Mouse (Mus musculus): ENCODE results near the gene Adgrl3.
A peak's percentile ranks its signal among the peaks of the same experiment; 100 is the strongest.

Adgrl3 gene

DNA sequence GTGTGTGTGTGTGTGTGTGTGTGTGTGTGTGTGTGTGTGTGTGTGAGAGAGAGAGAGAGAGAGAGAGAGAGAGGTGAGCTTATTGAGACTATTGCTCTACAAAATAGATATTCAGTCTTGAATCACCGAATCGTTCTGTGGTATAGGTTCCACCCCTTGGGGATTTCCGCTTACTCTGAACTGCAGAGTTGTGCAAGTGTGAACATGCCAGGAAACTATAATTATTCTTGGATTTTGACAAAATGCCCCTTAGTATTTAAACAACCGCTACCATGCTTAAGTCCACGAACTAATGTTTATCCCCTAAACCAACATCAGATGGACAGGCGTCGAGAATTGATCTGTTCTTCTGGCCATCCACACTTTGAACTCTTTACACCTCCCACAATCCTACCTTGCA lies 57.1 kb downstream of the Adgrl3 start:
- no peak for DNase-seq

DNA sequence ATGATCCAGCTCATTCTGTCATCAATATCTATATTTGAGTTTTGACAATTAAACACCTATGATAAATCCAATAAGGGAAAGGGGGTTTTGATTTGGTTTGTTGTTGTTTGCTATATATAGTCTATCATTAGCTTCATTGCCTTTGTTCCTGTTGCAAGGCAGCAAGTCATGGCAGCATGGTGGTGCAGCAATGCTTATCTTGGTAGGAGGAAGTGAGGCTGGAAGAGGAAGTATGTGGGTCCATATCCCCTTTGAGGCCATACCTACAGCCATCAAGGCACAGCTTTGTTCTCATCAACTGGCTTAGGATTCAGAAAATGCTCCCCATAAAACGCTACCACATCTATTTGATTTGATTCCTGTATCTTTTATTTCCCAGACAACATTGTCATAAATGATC lies 58.1 kb downstream of the Adgrl3 start:
- DNase-seq, result no peak

DNA sequence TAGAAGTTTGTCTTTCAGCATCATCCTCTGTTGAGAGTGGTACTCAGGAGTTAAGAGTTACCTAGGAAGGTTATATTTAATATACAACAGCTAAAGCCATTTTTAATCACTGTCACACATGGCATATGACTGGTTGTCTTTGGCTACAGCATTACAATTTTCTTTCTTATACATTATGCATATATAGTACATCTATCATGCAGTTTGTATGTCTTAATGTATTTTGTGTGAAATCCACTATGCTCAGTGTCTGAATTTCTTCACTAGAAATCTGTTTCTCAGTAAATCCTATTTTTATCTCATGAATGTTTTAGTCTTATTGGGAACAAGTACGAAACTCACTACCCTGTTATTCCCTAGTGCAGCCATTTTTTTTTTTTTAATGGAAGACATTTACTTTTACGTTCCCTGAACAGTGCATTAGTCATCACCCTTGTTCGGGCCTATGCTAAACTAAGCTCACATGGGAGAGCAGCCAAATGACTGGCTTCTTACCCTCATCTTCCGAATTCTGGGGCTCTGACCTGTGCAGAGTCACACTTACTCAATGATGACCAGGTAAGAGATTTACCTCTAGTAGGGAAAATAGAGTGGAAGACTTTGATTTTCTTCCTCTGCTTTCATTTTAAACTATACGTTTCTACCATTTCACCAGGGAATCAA lies 63.9 kb downstream of the Adgrl3 start:
- DNase-seq, result no peak

DNA sequence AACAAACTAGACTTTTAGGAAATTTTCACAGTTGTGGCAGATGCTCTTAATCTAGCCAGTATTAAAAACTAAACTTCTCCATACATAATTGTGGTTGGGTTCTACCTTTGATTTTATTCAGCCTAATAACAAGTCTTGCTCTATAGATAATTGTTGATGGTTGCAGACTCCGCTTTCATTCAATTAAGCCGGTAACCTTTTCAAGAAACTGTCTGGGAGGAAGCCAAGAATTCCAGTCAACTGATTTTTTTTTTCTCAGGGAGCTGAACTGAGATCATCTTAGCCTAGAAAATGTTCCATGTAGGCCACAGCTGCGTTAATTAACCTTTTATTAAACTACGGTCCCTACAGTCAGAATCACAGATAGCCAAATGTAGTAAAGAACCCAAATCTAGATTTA lies 65.2 kb downstream of the Adgrl3 start:
- no peak for DNase-seq

DNA sequence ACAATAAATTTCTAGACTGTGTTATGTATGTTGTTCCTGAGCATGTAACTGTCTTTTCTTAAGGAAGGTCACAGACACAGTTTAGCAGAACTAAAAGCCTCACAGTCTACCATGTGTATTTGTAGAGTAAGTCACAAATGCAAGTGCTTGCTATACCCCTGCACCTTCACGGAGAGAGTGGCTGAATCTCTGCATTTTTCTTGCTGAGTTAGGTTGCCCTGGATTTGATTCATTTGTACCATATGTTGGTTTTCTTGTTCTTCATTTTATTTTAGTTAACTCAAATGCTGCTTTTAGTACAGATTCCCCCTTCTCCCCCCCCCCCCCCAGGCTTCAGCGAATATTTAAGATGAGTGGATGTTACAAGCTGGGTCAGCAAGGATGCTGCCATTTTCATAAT lies 68.7 kb downstream of the Adgrl3 start:
- no peak for DNase-seq

DNA sequence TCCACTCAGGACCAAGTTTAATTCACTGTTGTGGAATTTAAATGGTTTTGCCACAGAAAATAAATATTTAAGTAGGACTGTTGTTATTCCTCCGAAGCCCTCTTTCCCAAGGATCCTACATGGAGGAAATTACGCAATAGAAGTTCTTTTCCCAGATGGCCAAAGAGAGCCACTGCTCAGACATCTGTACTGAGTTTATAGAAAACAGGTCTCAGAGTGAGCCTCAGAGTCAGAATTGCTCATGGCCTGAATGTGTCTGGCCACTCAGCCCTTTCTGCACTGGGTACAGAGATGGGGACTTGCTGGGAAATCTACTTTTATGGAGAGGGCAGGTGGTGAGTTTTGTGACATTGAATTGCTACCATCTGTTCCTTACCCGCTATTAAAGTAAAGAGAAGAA lies 74.7 kb downstream of the Adgrl3 start:
- no peak for DNase-seq

DNA sequence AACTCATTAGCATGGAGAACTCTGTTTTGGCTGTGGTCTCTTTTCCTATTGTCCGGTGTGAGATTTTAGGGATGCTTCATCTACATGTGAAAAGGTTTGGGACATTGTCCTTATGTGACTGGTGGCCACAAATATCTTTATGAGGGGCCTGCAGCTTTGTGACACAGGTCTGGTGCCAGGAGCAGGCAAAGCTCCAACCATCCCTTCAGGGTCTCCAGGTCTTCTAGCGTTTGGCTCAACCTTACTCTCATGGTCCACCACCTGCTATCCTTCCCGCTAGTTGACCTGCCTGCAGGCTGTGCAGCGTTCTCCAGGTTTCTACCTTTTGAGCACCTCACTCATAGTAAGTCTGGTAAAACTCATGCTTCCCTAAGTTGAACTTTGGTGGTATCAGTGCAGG lies 77.2 kb downstream of the Adgrl3 start:
- DNase-seq, result no peak

DNA sequence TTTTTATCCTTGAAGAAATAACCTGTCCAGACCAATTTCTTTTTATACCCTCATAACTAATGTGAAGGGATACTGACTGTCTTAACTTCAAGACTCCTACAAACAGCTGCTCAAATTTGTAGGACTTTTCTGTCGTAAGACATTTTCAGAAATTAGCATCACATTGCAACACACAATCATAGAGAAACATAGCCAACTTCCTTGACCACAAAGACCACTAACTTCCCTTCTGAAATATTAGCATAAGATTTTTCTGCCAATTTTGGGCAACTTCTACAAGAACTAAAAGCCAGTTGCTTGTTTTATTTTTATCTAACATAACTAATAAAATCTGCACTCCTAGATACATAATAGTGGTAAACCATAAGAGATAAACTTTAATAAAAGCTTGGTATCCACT lies 87.5 kb downstream of the Adgrl3 start:
- no peak for DNase-seq

DNA sequence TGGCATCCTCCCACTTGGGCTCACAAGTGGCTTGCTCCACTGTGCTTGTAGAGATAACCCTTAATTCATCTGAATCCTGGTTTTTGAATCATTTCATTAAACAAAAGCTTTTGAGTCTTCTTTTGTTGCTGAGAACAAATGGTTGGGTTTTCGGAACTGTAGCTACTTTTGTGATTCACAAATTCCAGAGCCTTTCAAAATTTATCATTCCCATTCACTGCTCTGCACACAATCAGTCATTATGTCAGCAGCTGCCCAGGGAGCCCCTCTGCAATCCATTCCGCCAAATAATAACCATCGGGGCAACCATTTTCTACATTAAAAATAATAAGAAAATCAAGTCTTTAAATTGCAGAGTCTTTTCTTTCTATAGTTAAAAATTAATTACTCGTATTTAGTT lies 104.5 kb downstream of the Adgrl3 start:
- DNase-seq, result no peak

DNA sequence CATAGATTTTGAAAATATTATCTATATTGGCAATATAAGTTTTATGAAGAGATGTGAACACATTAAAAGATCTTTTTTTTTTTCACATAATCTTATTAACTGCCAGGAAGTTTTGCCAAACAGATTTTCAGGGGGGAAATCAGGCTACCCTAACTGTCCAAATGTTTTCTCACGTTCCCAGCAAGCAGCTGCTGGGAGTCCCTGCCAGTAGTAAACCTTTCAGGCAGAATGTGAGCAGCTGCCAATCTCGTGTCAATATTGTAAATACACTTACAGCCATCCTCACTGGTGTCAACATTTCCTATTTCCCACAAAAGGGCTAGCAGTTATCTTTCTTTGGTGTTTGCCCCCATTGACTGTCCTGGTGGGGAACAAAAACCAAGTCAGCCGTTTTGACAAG lies 107.7 kb downstream of the Adgrl3 start:
- DNase-seq, result no peak

DNA sequence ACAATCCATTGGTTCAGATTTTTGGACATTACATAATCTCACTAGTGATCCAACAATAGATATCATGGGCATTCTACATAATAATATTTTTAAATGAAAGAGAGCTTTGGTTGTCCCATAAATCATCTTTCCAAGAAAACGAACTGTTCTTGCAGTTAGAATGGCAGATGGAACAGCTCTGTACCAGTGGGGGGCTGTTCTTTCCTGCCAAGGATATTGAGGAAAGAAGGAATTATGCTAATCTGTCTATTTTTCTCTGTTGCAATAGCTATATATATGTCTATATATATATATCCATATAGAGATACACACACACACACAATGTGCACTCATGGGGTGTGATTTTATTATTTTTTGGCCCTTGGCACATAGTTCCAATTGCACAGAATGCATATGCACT lies 116.5 kb downstream of the Adgrl3 start:
- DNase-seq, result peak; percentile 60

DNA sequence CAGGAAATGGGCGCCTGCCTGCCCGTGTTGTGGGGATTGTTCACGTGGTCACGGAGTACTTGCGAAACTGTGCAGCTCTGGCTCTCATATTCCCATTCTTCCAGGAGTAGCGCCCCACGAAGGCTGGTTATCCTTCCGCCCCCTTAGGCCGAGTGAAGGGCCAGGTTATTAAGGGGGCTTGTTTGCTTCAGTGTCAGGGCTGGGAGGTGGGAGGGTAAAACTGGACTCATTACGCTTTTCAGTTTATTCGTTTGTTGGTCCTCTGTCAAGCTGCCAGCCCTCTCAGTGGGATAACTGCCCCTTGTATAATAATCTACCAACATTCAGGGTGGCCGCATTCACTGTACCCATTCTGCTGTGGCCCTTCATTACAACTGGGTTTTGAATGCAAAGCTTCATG lies 135.9 kb downstream of the Adgrl3 start:
- peak; percentile 13 to 48 for DNase-seq

DNA sequence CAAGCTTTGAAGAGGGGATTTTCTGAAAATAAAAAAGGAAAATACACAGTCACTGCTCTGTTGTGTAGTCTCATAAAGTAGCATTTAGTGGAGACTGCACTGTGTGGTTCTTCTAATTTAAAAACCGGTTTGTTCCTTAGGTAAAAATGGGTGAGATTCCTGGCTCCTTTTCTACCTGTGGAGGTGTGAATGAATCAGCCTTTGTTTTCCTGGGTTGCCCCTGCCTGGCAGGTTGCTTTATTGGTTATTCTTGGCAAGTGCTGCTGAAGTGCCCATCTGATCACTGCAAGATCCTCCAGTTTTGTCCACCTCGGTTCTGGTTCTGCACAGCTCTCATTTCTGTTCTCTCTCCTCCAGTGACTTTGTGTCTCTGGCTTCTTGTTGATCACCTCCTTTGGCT lies 136.3 kb downstream of the Adgrl3 start:
- DNase-seq, result peak; percentile 56 to 59

DNA sequence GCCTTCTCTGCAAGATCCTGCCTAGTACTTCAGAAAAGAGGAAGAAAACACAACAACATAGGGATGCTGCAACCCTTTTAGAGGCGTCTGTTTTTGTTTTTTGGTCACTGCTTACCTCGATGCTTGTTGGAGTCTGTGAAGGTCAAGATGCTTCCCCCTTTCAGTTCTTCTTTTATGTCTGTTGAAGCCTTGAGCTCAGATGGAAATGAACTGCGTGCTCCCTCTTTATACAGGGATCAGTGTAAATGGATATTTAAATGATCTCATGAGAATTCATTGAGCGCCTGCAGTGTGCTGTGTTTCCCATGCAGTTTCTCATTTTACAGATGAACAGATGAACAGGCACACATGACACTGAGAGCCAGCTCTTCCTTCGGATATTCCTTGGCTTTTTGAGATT lies 136.9 kb downstream of the Adgrl3 start:
- no peak for DNase-seq

DNA sequence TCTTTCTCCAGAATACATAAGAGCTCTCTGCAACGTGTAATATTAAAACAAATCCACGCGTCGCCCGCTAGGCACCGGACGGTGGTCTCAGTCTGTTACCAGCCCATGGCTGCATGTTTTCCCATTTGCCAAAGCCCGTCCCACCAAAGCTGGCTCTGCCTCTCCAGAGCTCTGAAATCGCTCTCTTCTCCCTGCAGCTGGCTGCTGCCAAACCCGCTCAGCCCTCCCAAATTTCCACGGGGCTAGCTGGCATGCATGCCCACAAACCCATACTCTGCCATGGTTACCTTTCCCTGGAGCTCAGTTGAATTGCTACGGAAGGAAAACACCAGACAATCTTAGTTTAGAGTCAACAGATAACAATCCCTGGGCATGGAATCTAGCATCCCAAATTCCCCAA lies 139.1 kb downstream of the Adgrl3 start:
- DNase-seq, result no peak

DNA sequence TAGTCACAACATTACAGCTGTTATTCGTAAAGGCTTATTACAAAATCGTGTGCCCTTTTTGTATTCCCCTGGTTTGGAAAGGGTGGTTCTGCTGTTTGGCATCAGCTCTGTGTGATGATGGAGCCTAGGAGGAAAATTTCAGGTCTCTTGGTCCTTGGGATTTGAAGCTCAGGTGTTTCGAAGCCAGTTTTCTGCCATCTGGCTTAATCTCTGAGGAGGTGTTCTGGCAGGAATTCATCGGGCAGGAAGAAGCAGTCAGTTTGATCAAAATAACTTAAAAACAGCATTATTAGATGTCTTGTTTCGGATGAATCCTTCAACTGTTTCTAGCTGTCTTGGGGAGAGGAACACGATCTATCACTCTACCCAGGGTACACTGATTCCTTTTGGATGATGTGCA lies 140.5 kb downstream of the Adgrl3 start:
- no peak for DNase-seq

DNA sequence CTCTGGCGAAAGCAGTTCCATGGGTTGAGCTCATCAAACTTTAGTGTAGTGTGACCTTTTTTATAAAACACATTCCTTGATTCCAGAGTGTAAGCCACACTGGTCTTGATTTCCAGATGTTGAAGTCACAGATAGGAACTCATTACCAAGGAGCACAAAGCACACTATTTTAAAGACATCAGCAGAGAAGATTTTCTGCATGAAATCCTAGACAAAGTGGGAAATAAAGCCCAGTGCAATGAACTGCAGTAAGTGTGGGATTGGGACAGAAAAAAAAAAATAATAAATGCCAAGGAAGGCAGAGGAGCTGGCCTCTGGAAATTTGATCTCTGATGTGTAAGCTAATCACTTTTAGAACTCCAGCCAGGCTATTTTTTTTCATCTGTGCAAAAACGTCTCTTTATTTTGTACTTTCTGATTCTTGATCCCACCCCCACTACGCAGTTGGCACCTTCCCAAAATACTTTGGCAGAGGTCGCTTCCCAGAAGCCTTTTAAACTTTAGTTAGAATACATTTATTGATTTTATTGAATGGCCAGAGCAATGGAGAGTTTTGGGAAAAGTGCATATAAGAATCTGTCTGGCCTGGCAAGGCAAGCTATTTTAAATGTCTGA lies 169.0 kb downstream of the Adgrl3 start:
- no peak for DNase-seq

DNA sequence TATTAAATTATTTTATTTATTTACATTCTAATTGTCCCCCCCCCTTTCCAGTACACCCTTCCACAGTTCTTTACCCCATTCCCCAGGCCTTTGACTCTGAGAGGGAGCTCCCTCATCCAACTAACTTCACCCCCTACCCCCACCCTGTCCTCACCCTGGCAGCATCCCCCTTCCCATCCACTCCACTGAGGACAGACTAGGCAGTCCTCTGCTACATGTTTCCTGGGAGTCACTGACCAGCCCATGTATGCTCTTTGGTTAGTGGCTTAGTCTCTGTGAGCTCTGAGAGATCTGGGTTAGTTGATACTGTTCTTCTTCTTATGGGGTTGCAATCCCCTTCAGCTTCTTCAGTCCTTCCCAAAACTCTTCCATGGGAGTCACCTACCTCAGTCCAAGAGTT lies 180.4 kb downstream of the Adgrl3 start:
- no peak for DNase-seq

DNA sequence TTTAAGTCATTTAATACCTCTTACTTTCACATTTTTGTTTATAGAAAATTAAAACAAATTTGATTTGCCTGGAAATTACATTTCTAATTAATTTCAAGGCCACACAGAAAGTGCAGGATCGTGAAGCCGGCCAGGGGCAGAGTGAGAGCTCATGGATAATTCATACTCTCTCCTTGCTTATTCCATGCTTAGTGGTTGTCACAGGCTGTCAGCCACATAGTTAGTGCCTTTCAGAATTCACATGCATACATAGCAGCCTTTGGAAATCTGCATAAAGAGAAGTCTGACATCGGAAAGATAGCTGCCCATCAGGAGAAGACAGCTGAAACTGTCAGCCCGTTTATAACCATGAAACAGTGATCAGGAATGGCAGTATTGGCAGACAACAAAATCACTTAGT lies 181.9 kb downstream of the Adgrl3 start:
- DNase-seq, result no peak

DNA sequence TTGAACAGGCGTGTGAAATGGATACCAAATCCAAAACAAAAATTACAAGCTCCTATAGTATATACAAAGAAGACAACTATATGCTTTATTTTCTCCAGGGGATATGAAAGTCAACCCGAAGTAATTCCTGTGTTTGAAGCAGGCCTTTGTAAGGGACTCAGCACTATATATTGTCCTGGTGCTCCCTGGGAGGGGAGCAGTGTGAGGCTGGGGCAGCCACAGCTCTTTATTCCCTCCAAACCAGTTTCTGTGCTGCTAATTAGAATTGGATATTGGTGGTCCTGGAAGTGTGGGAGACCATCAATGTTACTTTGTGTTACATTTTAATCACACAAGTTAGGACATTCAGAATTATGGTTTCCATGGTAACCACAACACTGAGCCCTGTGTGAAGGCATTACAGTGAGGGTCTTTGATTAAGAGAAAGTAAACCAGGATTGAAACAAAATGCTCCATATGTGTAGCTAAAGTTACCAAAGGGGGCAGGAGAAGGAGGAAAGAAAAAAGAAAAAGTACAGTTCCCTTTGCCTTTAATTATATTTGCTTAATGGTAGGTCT lies 198.6 kb downstream of the Adgrl3 start:
- no peak for DNase-seq

DNA sequence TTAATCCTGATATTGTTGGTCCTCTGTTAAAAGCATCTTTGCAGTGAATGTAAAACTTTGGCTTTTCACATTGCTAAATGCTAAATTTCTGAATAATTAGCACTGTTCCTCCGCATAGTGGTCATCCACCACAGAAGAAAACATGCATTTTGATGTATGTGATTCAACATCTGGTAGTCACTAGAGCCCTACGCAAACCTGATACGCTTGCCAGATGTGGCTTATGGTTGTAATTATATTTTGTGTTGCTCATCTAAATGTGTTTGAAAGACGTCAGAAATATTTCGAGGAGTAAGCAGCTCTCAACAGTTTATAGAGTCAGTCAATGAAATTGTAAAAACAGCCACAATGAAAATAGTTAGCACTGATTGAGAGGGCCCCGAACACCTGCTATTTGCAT lies 204.5 kb downstream of the Adgrl3 start:
- DNase-seq, result no peak

DNA sequence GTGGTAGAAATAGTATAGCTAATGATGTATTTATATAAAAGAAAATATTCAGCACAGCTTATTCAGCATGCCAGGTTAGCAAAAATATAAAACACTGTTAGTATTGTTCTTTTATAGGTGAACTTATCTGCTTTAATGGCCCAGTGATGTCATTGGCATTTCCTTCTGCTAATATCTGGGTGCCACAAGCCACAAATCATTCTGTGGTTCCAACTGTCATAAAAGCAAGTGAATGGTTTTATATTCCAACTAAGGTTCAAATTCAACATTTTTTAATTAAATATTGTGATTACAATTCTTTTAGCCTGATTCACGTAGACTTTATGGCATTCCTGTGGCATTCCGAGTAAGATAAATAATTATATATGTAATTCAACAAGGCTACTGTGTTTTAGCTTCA lies 205.5 kb downstream of the Adgrl3 start:
- no peak for DNase-seq

DNA sequence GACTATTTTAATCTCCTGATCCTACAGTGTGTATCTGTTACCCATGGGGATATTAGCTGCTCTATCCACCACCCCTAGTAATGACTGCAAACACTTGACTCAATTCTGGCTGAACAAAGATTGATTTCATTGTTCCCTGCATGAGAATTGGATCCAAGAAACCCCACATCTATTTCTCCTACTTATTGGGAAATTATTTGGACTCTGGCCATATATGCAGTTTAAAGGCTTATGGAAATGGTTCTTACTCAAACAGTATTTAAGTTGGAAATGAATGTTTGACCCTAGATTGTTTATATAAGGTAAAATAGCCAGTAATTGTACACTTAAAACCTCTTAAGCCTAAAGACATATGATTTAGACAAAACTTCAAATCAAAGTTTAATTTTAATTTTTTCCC lies 207.3 kb downstream of the Adgrl3 start:
- no peak for DNase-seq

DNA sequence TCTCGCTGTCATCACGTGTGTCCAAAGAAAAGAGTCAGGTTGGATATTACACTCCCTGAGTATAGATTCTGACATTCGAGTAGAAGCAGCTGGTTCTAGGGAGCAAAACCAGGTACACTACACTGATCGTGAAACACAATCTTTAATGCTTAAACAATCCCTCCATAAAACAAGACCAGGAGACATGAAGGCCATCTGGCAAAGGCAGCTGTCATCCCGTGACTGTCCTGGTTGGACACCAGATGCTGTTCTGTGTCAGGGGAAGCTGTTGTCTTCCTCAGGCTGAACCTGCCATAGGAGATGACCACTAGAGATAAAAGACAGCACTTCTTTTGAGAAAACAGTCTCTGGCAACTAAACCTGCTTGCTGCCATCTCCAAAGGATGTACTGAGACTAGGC lies 228.8 kb downstream of the Adgrl3 start:
- DNase-seq, result peak; percentile 22 to 29

DNA sequence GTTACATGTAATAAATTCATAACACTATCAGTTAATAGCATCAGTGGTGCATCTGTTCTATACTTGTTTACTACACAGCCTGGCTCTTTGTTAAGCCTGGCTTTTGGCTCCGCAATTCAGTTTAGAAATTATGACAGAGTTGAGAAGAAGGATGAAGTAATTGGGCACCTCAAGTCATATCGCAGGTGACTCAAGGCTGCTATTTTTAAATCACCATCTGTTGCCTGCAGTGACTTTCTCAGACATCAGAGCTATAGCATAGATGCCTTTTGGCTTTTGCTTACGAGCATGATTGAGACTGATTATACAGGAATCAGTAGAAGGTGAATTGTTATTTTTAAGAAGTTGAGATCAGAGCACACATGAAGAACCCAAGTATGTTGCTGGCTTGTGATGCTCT lies 236.2 kb downstream of the Adgrl3 start:
- peak; percentile 19 to 21 for DNase-seq

All from cerebellum, adult 18-20 months (tissue).